Mouse (Mus musculus) CH12.LX (cell line): ENCODE results near the gene Polh. TPM values are rescaled to one million over a fixed set of nuclear protein-coding genes. Genes with fewer than 3 reads are reported as not detected.

Experiments
- DNase-seq: peaks from one replicate; pipeline ENCODE4 v3.0.0-alpha.2; 2013; ENCODE audit errors: extremely low read depth
- H3K27ac ChIP-seq: 2 replicates; pipeline ENCODE4 v1.5.1; 2012; ENCODE audit warnings: low read depth, mild to moderate bottlenecking, control low read depth, moderate library complexity; ENCODE audit not compliant: insufficient read depth
- H3K27me3 ChIP-seq: replicated peaks from 2 replicates; pipeline ENCODE3; 2012; ENCODE audit warnings: inconsistent platforms
- H3K36me3 ChIP-seq, 2 experiments: replicated peaks in 1 of 2; 2 replicates each; pipeline versions ENCODE3 to v1.6.1; 2012; ENCODE audit warnings: inconsistent platforms in 1 of 2, low read length in 1 of 2, mild to moderate bottlenecking in 1 of 2, mixed read lengths in 1 of 2, moderate library complexity in 1 of 2; ENCODE audit not compliant: control insufficient read depth in 1 of 2, insufficient read depth in 1 of 2
- H3K4me1 ChIP-seq, 2 experiments: 2 replicates each; pipeline ENCODE4 v1.6.1; 2012; ENCODE audit warnings: inconsistent platforms in 1 of 2, moderate library complexity in 1 of 2; ENCODE audit not compliant: insufficient read depth in 2 of 2, control insufficient read depth in 1 of 2
- H3K4me2 ChIP-seq: 2 replicates; pipeline ENCODE4 v1.6.1; 2012; ENCODE audit warnings: low read depth, mild to moderate bottlenecking, control low read depth; ENCODE audit not compliant: poor library complexity, insufficient read depth, severe bottlenecking
- H3K4me3 ChIP-seq, 3 experiments: fragments of 150-350 bp in 1 of 3; sonication (generic) in 1 of 3; replicated peaks in 1 of 3; 2 replicates each; pipeline versions ENCODE3 to v1.5.1; 2011 to 2012; ENCODE audit warnings: low read depth in 2 of 3, low read length in 2 of 3, mild to moderate bottlenecking in 2 of 3, moderate library complexity in 2 of 3, control low read depth in 1 of 3, improper control_type of control experiment in 1 of 3, inconsistent platforms in 1 of 3, mixed read lengths in 1 of 3; ENCODE audit not compliant: poor library complexity in 1 of 3
- H3K79me2 ChIP-seq: replicated peaks from 2 replicates; pipeline ENCODE4 v1.6.1; 2012; ENCODE audit warnings: mild to moderate bottlenecking, moderate library complexity; ENCODE audit not compliant: control insufficient read depth, poor library complexity, insufficient read depth, severe bottlenecking; ENCODE audit errors: extremely low read depth
- H3K9ac ChIP-seq: 2 replicates; pipeline ENCODE4 v1.6.1; 2012; ENCODE audit warnings: low read depth, mild to moderate bottlenecking, control low read depth, moderate library complexity; ENCODE audit not compliant: insufficient read depth
- H3K9me3 ChIP-seq: replicated peaks from 2 replicates; pipeline ENCODE3; 2012; ENCODE audit warnings: low read length, inconsistent platforms, mixed read lengths
- CHD1 ChIP-seq: IDR thresholded peaks from 2 replicates; pipeline ENCODE4 v1.6.1; 2012; ENCODE audit warnings: low read depth, low read length, improper control_type of control experiment, inconsistent platforms
- CHD2 ChIP-seq: IDR thresholded peaks from 2 replicates; pipeline ENCODE4 v1.6.1; 2011; ENCODE audit warnings: low read length, improper control_type of control experiment
- GABPA ChIP-seq: IDR thresholded peaks from 2 replicates; pipeline ENCODE4 v1.6.1; 2012; ENCODE audit warnings: low read depth, low read length, improper control_type of control experiment, inconsistent platforms; ENCODE audit not compliant: insufficient replicate concordance
- JUN ChIP-seq: IDR thresholded peaks from 2 replicates; pipeline ENCODE4 v1.6.1; 2011; ENCODE audit warnings: low read depth, mild to moderate bottlenecking, low read length, improper control_type of control experiment, moderate library complexity; ENCODE audit not compliant: insufficient read depth
- JUND ChIP-seq: conservative IDR thresholded peaks from 2 replicates; pipeline ENCODE4 v1.6.1; 2011; ENCODE audit warnings: low read depth, low read length, improper control_type of control experiment
- MAZ ChIP-seq: IDR thresholded peaks from 2 replicates; pipeline ENCODE4 v1.6.1; 2012; ENCODE audit warnings: low read depth, mild to moderate bottlenecking, inconsistent platforms, low read length, improper control_type of control experiment, moderate library complexity
- MXI1 ChIP-seq: IDR thresholded peaks from 2 replicates; pipeline ENCODE4 v1.6.1; 2011; ENCODE audit warnings: mild to moderate bottlenecking, low read depth, low read length, improper control_type of control experiment
- NELFE ChIP-seq: IDR thresholded peaks from 2 replicates; pipeline ENCODE4 v1.6.1; 2011; ENCODE audit warnings: low read depth, low read length, improper control_type of control experiment
- NRF1 ChIP-seq: IDR thresholded peaks from 2 replicates; pipeline ENCODE4 v1.6.1; 2014; ENCODE audit warnings: low read depth, mild to moderate bottlenecking, inconsistent platforms, low read length, improper control_type of control experiment, moderate library complexity
- PAX5 ChIP-seq: IDR thresholded peaks from 2 replicates; pipeline ENCODE4 v1.6.1; 2012; ENCODE audit warnings: low read length, inconsistent platforms, mixed read lengths
- RAD21 ChIP-seq: IDR thresholded peaks from 2 replicates; pipeline ENCODE4 v1.6.1; 2011; ENCODE audit warnings: low read depth, mild to moderate bottlenecking, low read length, improper control_type of control experiment, moderate library complexity
- TBP ChIP-seq: conservative IDR thresholded peaks from 2 replicates; pipeline ENCODE4 v1.6.1; 2011; ENCODE audit warnings: low read depth, low read length, improper control_type of control experiment
- TCF12 ChIP-seq: IDR thresholded peaks from 2 replicates; pipeline ENCODE4 v1.6.1; 2014; ENCODE audit warnings: low read depth, mild to moderate bottlenecking, inconsistent platforms, low read length, improper control_type of control experiment
- UBTF ChIP-seq: IDR thresholded peaks from 2 replicates; pipeline ENCODE4 v1.6.1; 2012; ENCODE audit warnings: low read depth, mild to moderate bottlenecking, inconsistent platforms, low read length, improper control_type of control experiment, moderate library complexity
- USF1 ChIP-seq: IDR thresholded peaks from 2 replicates; pipeline ENCODE4 v1.6.1; 2014; ENCODE audit warnings: low read depth, mild to moderate bottlenecking, inconsistent platforms, low read length, improper control_type of control experiment
- ZC3H11A ChIP-seq: IDR thresholded peaks from 2 replicates; pipeline ENCODE4 v1.6.1; 2012; ENCODE audit warnings: low read depth, mild to moderate bottlenecking, inconsistent platforms, low read length, improper control_type of control experiment
- ZNF384 ChIP-seq: IDR thresholded peaks from 2 replicates; pipeline ENCODE4 v1.6.1; 2012; ENCODE audit warnings: low read depth, low read length, improper control_type of control experiment, inconsistent platforms
- dilution Hi-C: fragments of 300-500 bp; cut with MboI; formaldehyde crosslinking; loops from 2 replicates; pipeline ENCODE4 v1.14.3; 2020; ENCODE audit warnings: low sequenced_read_pairs; ENCODE audit not compliant: extremely low pct_unique_long_range_greater_than_20kb, extremely low pct_ligation_motif_present
- in situ Hi-C: fragments of 300-500 bp; cut with MboI; formaldehyde crosslinking; loops from 3 replicates; pipeline ENCODE4 v1.14.3; 2019; ENCODE audit warnings: low sequenced_read_pairs, low pct_ligation_motif_present, low pct_unique_long_range_greater_than_20kb, mixed read lengths
- polyA plus RNA-seq: library from polyadenylated mRNA; unstranded; fragments of >175 nt; gene quantifications from 2 replicates; pipeline ENCODE4 v1.2.1, GENCODE M21; 2012; ENCODE audit warnings: low read depth; ENCODE audit not compliant: insufficient read length
- total RNA-seq, 2 experiments: library from RNA; depleted of rRNA; stranded (reverse); fragments of 300-350 nt in 1 of 2; fragments of >200 nt in 1 of 2; gene quantifications; 2 replicates each; pipeline ENCODE4 v1.2.3; 2012 to 2014

Gene Polh
- total and polyA plus RNA-seq, 3 experiments = 23.1 to 40.4 (median 36.0) TPM

DNA sequence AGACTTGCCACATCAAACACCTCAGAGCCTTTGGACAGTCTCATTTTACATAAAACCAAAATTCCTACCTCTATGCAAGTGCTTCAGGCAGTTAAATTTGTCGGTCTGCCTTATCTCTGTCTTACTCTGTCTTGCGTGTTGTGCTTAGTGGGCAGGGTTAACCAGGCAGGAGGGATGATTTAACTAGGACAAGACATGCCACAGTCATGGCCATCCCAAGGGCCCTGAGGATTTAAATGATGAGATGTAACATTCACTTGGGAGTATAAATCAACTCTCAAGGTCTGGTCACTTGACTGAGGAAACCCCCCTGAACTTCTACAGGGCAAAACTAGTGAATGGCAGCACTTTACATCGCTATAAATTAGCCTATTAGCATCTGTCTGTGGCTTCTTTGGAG lies 19.2 kb upstream of the Polh start:
- dilution Hi-C loops (no loop called here), in situ Hi-C loops (no loop called here)
- TF ChIP-seq TBP = no peak
- no peak for TF ChIP-seq MAZ
- TF ChIP-seq MXI1 = no peak
- TF ChIP-seq PAX5 = no peak
- TF ChIP-seq UBTF = no peak
- TF ChIP-seq RAD21 = no peak
- TF ChIP-seq JUN = no peak
- TF ChIP-seq NRF1 = no peak
- no peak for TF ChIP-seq TCF12
- TF ChIP-seq GABPA = no peak
- no peak for TF ChIP-seq CHD2
- no peak for TF ChIP-seq USF1

DNA sequence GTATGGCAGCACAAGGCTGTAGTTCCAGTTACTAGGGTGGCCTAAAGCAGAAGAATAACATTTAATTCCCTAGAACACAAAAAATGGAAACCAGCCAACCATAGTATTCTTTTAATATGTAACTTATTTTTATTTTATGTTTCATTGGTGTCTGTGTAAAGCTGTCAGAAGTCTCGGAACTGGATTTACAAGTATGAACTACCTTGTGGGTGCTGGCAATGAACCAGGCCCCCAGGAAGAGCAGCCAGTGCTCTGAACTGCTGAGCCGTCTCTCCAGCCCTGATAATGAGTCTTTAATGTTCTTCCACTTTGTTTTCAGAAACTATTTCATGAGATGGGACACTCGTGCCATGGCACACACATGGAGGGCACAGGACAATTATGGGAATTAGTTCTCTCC lies 8.1 kb upstream of the Polh start:
- peaks cover 82 to 93% of the 10 kb centered on the region in 2 experiments for H3K36me3 ChIP-seq
- H3K79me2 ChIP-seq = peaks cover 10% of the 10 kb centered on the region
- in situ Hi-C loops (no loop called here), dilution Hi-C loops (no loop called here)
- no peaks in the 10 kb centered on the region for H3K4me1 ChIP-seq
- H3K27ac ChIP-seq = no peak overlapping the region
- H3K9me3 ChIP-seq = no peaks in the 10 kb centered on the region
- H3K9ac ChIP-seq = no peak overlapping the region
- H3K4me2 ChIP-seq = no peak overlapping the region
- no peaks in the 10 kb centered on the region for H3K27me3 ChIP-seq
- H3K4me3 ChIP-seq = no peak overlapping the region
- no peak for DNase-seq
- TF ChIP-seq TCF12 = no peak
- no peak for TF ChIP-seq UBTF
- TF ChIP-seq ZNF384 = no peak
- no peak for TF ChIP-seq CHD1
- TF ChIP-seq ZC3H11A = no peak
- no peak for TF ChIP-seq NELFE
- no peak for TF ChIP-seq TBP
- no peak for TF ChIP-seq JUND
- TF ChIP-seq PAX5 = no peak

More for the DNA sequence above, 19.2 kb upstream of the Polh start:
- Histone ChIP-seq H3K27ac (no peak overlapping the region), H3K4me2 (no peak overlapping the region), H3K9me3 (no peaks in the 10 kb centered on the region), H3K9ac (no peak overlapping the region), H3K4me1 (no peaks in the 10 kb centered on the region), H3K4me3 (no peak overlapping the region), H3K79me2 (peaks cover 3% of the 10 kb centered on the region; the same call in 1 of the 2 replicates), H3K36me3 (peaks cover 85 to 98% of the 10 kb centered on the region in 2 experiments), H3K27me3 (no peaks in the 10 kb centered on the region)
- no peak for DNase-seq
